Mouse (Mus musculus) regulatory T cell (primary cell): ENCODE results near the gene Pex14.

Experiments used
- in situ Hi-C: fragments of 300-600 bp; cut with MboI, MseI; formaldehyde crosslinking; loops from one replicate; pipeline ENCODE4 v1.15.1; 2025; ENCODE audit warnings: high pct_unique_total_duplicates

The Pex14 gene

DNA sequence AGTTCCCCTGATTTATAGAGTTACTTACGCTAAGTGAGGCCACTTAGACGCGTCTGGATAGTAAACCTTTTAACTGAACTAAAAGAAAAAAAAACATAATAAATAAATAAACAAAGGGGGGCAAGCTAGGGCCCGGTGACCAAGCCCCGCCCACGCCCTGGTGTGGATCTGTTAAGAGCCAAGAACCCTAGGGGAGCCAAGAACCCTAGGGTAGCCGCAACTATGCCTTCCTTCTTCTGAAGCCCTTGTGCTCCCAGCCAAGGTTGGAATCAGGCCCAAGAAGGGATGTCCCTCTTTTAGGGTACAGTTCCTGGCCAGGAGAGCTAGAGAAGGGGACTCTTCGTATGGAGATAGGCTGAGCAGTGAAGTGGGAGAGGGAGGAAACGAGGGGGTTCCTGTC, 176.3 kb downstream of the Pex14 start:
- in situ Hi-C loops, result no loop called here

DNA sequence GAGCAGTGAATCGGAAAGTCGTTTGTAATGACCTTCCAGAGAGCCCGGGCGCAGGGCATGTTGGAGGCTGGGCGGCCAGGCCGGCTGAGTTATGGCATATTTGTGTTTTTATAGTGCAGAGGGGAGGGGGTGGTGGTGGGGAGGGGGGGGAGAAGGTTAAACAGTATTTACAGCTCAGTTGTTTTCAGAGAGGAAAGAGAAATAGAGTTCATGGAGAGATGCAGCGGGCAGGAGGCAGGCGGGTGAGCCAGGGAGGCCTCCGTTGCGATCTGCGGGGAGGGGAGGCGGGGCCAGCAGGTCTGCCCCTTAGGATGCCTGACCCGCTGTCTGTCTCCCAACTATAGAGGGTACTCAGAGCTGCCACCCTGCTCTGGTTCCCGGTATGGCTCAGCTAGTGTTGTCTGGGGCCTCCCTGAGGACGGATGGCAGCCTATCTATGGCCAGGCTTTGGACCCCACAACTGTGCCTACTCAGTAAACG, 177.4 kb downstream of the Pex14 start:
- in situ Hi-C loops, result no loop called here

GRCm38 (mm10) chr4:148920610-148921009, 179.1 kb downstream of the Pex14 start:
- in situ Hi-C loops, result no loop called here

DNA sequence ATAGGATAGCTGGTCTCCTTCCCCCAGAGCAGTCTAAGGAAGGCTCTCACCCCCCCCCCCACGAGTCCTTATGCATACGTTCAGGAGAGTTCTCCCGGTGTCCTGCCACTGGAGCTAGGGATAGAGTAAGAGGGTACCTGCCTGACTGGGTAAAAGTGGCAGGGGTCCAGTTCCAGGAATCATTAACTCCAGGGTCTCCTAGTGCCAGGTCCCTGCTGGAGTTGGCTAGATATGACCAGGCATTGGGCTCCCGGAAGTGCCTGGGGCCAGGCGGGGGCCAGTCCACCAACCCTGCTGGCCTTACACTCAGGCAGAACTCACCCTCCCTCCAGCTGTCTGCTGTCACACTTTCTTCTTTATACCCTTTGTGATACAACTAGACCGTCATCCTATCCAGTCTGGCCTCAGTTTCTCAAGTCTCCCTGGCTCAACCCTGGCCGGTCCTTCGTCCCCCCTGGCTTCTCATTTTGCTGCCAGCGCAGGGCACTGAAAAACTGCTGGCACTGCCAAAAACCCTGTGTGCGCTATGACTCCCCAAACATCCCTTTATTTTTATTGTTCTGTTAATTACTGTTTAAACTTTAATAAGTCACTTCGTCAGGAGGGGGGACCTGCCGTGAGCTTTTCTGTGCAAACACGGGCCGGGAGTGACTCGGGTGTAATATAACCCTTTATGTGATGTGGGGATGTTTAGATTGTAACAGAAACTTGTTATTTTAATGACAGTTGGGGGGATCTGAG, 180.8 kb downstream of the Pex14 start:
- in situ Hi-C loops, result no loop called here

GRCm38 (mm10) chr4:148915849-148916248, 183.8 kb downstream of the Pex14 start:
- in situ Hi-C loops, result no loop called here

DNA sequence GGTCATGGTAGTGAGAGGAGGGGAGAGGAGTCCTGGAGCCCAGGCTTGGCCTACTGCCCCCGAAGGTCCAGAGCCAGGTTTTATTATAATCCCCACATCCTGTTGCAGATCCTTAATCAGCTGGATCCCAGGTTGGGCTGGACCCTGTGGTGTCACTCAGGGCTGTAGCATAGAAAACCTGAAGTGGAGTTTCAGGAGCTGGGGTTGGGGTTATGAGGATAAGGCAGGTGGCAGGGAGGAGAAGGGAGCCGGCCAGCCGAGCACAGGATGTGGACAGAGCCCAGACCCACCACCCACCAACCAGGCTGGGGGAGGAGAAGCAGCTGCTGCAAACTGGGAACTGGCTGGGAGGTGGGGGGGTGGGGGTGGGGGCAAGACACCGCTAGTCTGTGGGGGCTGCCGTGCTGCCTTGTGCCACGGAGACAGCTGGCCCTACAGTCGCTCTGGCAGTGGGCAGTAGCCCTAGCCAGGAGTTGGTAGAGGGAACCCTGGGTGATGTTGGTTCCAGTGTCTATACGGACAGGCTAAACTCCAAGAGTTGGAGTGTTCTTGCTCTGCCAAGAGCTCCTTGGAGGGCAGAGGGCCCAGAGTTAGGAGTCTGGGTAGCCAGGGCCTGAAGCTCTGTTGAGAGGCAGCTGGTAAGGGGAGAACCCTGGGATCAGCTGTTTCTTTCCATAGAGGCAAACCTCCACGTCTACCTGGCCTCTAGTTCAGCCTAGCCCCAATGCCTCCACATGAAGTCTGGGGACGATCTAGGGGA, 184.6 kb downstream of the Pex14 start:
- in situ Hi-C loops, result no loop called here

- in situ Hi-C loops, result no loop called here
Observed at GRCm38 (mm10) chr4:148912826-148913590, 186.7 kb downstream of the Pex14 start.

GRCm38 (mm10) chr4:148912134-148912533, 187.5 kb downstream of the Pex14 start:
- in situ Hi-C loops, result no loop called here
